Mouse (Mus musculus) ES-Bruce4 (cell line): ENCODE data around the gene Oog4. TPM values are rescaled to one million over a fixed set of nuclear protein-coding genes. Genes with fewer than 3 reads are reported as not detected.

ENCODE experiments used
- H3K27ac ChIP-seq: 2 replicates; pipeline ENCODE4 v1.5.1; 2012; ENCODE audit warnings: low read length, inconsistent platforms; ENCODE audit not compliant: insufficient read depth
- H3K27me3 ChIP-seq: 2 replicates; pipeline ENCODE4 v1.6.1; 2012; ENCODE audit warnings: mild to moderate bottlenecking, low read length, inconsistent platforms; ENCODE audit not compliant: control insufficient read depth, poor library complexity, insufficient read depth, severe bottlenecking
- H3K36me3 ChIP-seq: 2 replicates; pipeline ENCODE4 v1.6.1; 2012; ENCODE audit warnings: inconsistent platforms, mild to moderate bottlenecking, low read length, moderate library complexity; ENCODE audit not compliant: control insufficient read depth, poor library complexity, insufficient read depth, severe bottlenecking
- H3K4me1 ChIP-seq: one replicate; pipeline ENCODE4 v1.8.1; 2011; ENCODE audit warnings: low read length; ENCODE audit not compliant: control insufficient read depth, insufficient read depth
- H3K4me3 ChIP-seq: 2 replicates; pipeline ENCODE4 v1.5.1; 2011; ENCODE audit warnings: low read depth, mild to moderate bottlenecking, low read length
- H3K9ac ChIP-seq: 2 replicates; pipeline ENCODE4 v1.6.1; 2012; ENCODE audit warnings: low read depth, mild to moderate bottlenecking, inconsistent platforms; ENCODE audit not compliant: poor library complexity, severe bottlenecking
- H3K9me3 ChIP-seq: replicated peaks from 2 replicates; pipeline ENCODE4 v1.6.1; 2012; ENCODE audit warnings: mild to moderate bottlenecking, low read length, inconsistent platforms; ENCODE audit not compliant: control insufficient read depth, poor library complexity, insufficient read depth, severe bottlenecking
- CTCF ChIP-seq: IDR thresholded peaks from one replicate; pipeline ENCODE4 v1.8.1; 2011; ENCODE audit warnings: low read depth, low read length
- EP300 ChIP-seq: IDR thresholded peaks from 2 replicates; pipeline ENCODE4 v1.6.1; 2011; ENCODE audit warnings: low read depth, low read length; ENCODE audit not compliant: insufficient read depth
- POLR2A ChIP-seq: IDR thresholded peaks from one replicate; pipeline ENCODE4 v1.8.1; 2011; ENCODE audit warnings: low read length; ENCODE audit not compliant: insufficient read depth
- polyA plus RNA-seq: library from polyadenylated mRNA; stranded (reverse); fragments of >200 nt; gene quantifications from 2 replicates; pipeline ENCODE4 v1.2.4, GENCODE M21; 2011; ENCODE audit warnings: low read depth; ENCODE audit not compliant: missing spikeins, insufficient read depth, insufficient read length

The Oog4 gene
- polyA plus RNA-seq, 1 experiment = not detected

- Histone ChIP-seq H3K4me3 (0 out of 2 replicates have a peak within 1 kb of the TSS, but pooled peaks have one; percentile 9), H3K36me3 (no peaks in the 10 kb centered on the region), H3K4me1 (peaks cover 4% of the 10 kb centered on the region), H3K27ac (no peak within 1 kb of the TSS), H3K9me3 (no peaks in the 10 kb centered on the region; the same call in 1 of the 2 replicates), H3K27me3 (0 out of 2 replicates have a peak, but pooled peaks cover 2% of the 10 kb centered on the region), H3K9ac (0 out of 2 replicates have a peak within 1 kb of the TSS, but pooled peaks have one; percentile 22)
- TF ChIP-seq EP300 (no peak), POLR2A (no peak), CTCF (no peak)
Observed at GRCm38 (mm10) chr4:143394181-143394580, 55.9 kb downstream of the Oog4 start, which contains the start of gene Pramel1. TSS of gene Pramel1 (plus strand) at chr4:143394428.

DNA sequence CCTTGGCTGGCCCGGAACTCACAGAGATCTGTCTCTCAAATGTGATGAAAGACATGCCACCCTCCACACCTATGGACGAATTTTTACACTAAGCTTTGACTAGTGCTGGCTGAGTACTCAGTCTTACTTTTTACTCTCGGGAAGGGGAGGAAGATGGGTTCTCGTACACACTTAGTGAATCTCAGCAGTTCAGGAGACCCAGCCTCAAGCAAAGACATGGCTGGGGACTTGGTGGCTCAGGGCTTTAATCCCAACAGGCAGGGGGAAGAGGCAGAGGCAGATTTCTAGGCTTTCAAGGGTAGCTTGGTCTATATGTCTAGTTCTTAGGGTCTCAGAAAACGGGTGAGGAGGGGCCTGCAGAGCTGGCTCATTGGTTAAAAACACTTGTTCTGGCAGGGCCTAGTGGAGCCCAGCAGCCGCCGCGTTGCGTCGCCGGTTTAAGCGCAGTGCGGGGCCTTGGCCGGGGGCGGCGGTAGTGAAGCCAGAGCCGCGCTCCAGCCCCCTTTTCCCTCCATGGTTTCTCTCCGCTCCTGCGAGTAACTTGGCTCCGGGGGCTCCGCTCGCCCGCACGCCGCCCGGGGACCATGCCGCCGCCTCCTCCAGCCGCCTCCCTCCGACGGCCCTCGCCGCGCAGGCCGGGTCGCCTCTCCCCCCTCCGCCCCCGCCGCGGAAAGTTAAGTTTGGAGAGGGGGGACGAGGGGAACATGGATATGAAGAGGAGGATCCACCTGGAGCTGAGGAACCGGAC lies 61.0 kb downstream of the Oog4 start:
- H3K27ac ChIP-seq = no peak overlapping the region
- H3K9me3 ChIP-seq = no peaks in the 10 kb centered on the region; the same call in 1 of the 2 replicates
- TF ChIP-seq CTCF = no peak
- no peak for TF ChIP-seq POLR2A
- no peak for TF ChIP-seq EP300
- 0 out of 2 replicates have a peak, but pooled peaks cover 2% of the 10 kb centered on the region for H3K27me3 ChIP-seq
- H3K36me3 ChIP-seq = no peaks in the 10 kb centered on the region
- no peak overlapping the region for H3K4me3 ChIP-seq
- no peaks in the 10 kb centered on the region for H3K4me1 ChIP-seq
- peak overlapping the region; percentile 48 for H3K9ac ChIP-seq

Other genes with a start within 250 kb of the Oog4 start
- gene Prdm2, start 237.3 kb downstream of the Oog4 start, polyA plus RNA-seq = 34.9 and 38.2 TPM in 2 replicates
- gene Pdpn, start 150.8 kb downstream of the Oog4 start, polyA plus RNA-seq = 179 and 198 TPM in 2 replicates
- gene Lrrc38, start 100.6 kb downstream of the Oog4 start, polyA plus RNA-seq = not detected in 2 replicates
- 2.0 and 2.1 TPM in 2 replicates for gene Pramel1, start 55.9 kb downstream of the Oog4 start, polyA plus RNA-seq
- 15.5 and 21.7 TPM in 2 replicates for gene Pramef8, start 37.9 kb downstream of the Oog4 start, polyA plus RNA-seq
- gene Gm13043, start 61.0 kb upstream of the Oog4 start, polyA plus RNA-seq = 0.28 and 0.53 TPM in 2 replicates
- not detected in 2 replicates for gene Gm13040, start 85.6 kb upstream of the Oog4 start, polyA plus RNA-seq
- gene BC080695, start 101.4 kb upstream of the Oog4 start, polyA plus RNA-seq = not detected in 2 replicates
- not detected in 2 replicates for gene Gm13057, start 101.4 kb upstream of the Oog4 start, polyA plus RNA-seq
- gene Gm13083, start 164.7 kb upstream of the Oog4 start, polyA plus RNA-seq = not detected in 2 replicates
- gene Gm13088, start 206.9 kb upstream of the Oog4 start, polyA plus RNA-seq = not detected in 2 replicates